Mouse (Mus musculus) embryonic facial prominence, embryonic 10.5 days (tissue): ENCODE measurements around the gene Gfral. TPM values are rescaled to one million over a fixed set of nuclear protein-coding genes. Genes with fewer than 3 reads are reported as not detected.
"Not testable (repeated sequence)": the region's sequence is repeated elsewhere in the genome, so short reads cannot be mapped to it uniquely, and the experiment has no call there.

Source experiments
- DNase-seq: peaks from one replicate; pipeline ENCODE4 v3.0.0-alpha.2; 2017; ENCODE audit warnings: low spot score
- H3K27ac ChIP-seq: fragments of 300-500 bp; sonication (generic); replicated peaks from 2 replicates; pipeline ENCODE4 v1.5.1; 2016; ENCODE audit warnings: mild to moderate bottlenecking
- H3K27me3 ChIP-seq: fragments of 300-500 bp; sonication (generic); replicated peaks from 2 replicates; pipeline ENCODE4 v1.6.1; 2016; ENCODE audit warnings: low read depth, mild to moderate bottlenecking; ENCODE audit not compliant: poor library complexity, severe bottlenecking
- H3K36me3 ChIP-seq: fragments of 300-500 bp; sonication (generic); replicated peaks from 2 replicates; pipeline ENCODE4 v1.6.1; 2016; ENCODE audit warnings: mild to moderate bottlenecking, moderate library complexity
- H3K4me1 ChIP-seq: fragments of 300-500 bp; sonication (generic); 2 replicates; pipeline ENCODE4 v1.6.1; 2016
- H3K4me3 ChIP-seq: fragments of 300-500 bp; sonication (generic); 2 replicates; pipeline ENCODE4 v1.5.1; 2016; ENCODE audit warnings: mild to moderate bottlenecking, moderate library complexity
- H3K9me3 ChIP-seq: fragments of 300-500 bp; sonication (generic); 2 replicates; pipeline ENCODE4 v1.6.1; 2016; ENCODE audit warnings: mild to moderate bottlenecking
- WGBS: fragments of 180-500 bp; shearing (Covaris S2); methylation state at CpG from one replicate; pipeline ENCODE4 v1.1.7; 2016; 5-methylcytosine and 5-hydroxymethylcytosine counted together
- polyA plus RNA-seq: library from polyadenylated mRNA; unstranded; fragments of >200 nt; fragmentation: Nextera tagmentation; extraction: Ambion mirVana; gene quantifications from 2 replicates; pipeline ENCODE4 v1.2.1, GENCODE M21; 2016

The Gfral gene
- polyA plus RNA-seq, 1 experiment from 2014 or later, result not detected

DNA sequence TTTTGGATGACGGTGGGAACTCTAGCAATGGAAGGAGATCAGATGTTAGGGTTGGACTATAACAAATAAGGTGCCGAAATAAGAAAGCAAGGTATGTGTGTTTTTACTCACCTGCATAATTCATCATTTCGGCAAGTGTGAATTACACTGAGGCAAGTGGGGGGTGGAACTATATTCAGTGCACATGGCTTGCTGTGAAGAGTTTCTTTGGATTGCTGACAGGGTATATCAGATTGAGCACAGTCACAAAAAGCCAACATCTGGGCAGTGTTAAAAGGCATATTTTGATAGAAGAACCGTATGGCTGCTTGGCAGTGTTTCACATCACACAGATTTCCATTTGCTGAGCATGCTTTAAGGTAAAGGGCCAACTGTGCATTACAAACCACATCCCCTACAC is 16.5 kb downstream of the Gfral start:
- no peak for DNase-seq
- Histone ChIP-seq H3K36me3 (no peaks in the 10 kb centered on the region), H3K4me1 (no peaks in the 10 kb centered on the region), H3K27me3 (no peaks in the 10 kb centered on the region), H3K27ac (no peak overlapping the region), H3K4me3 (no peak overlapping the region), H3K9me3 (no peaks in the 10 kb centered on the region)
- 88% methylated on average over 4 of the region's 4 CpGs for WGBS

DNA sequence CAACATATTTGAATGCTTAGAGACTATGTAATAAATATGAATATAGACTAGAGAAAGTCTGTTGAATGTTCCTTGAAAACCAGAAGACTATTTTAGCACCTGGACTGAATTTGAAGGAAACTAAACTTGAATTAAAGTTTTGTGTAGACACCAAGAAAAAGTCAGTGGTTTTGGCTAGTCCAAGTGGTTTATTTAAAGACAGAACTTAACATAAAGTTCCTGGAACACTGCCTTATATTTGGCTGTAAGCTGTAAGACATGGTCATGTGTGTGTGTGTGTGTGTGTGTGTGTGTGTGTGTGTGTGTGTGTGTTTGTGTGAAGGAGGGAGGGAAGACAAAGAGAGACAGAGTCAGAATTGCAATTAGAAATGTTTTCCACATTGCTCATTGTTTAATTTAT is 34.2 kb downstream of the Gfral start:
- no peak overlapping the region for H3K4me3 ChIP-seq
- DNase-seq, result no peak
- H3K4me1 ChIP-seq, result no peaks in the 10 kb centered on the region
- no peaks in the 10 kb centered on the region for H3K9me3 ChIP-seq
- no peak overlapping the region for H3K27ac ChIP-seq
- no peaks in the 10 kb centered on the region for H3K27me3 ChIP-seq
- no peaks in the 10 kb centered on the region for H3K36me3 ChIP-seq

DNA sequence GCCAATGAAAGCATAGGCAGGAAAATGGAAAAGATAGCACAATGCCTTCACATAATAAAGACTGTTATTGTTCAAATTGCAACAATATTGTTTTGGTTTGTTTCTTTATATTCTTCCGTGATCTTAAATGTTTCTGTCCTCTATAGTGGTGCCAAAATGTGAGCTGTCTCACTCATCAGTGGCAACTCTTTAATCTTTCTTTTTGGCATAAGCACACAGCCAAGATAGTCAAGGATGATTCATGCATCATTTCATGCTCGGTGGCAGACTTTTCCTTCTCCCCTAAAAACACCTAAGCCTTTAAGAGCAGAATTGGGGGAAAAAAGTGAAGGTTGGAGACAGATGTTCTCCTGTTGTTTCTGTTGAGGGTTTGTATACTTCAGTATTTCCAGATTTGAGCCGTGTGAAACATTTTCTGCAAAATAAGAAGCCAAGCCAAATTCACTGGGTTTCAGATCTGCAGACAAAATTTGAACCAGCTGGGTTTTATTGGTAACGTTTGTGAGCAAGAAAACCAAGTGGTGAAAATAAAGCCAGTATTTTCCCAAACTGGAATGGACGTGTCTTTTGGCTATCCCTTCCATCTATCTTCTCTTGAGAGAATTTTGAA is 40.7 kb downstream of the Gfral start:
- no peaks in the 10 kb centered on the region for H3K4me1 ChIP-seq
- no peak for DNase-seq
- 70% methylated on average over 5 of the region's 5 CpGs for WGBS
- H3K4me3 ChIP-seq, result no peak overlapping the region
- H3K36me3 ChIP-seq, result no peaks in the 10 kb centered on the region
- H3K27me3 ChIP-seq, result no peaks in the 10 kb centered on the region
- no peaks in the 10 kb centered on the region for H3K9me3 ChIP-seq
- no peak overlapping the region for H3K27ac ChIP-seq

DNA sequence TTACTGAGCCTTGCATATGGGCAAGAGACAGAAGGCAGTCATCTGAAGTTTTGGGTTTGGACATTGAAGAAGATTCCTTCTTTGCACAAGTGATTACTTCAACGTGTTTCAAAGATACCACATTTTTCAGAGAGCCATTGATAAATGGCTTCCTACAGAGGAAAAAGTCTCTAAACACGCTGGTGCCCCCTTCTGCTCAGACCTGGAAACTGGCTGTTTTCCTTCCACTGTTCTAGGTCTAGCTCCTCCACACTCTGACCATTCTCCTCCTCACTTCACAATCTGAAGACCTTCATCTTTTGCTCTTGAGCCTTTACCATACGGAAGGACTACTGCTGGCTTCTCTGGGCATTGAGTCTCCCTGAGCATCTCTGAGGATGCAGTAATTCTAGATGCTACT is 45.1 kb downstream of the Gfral start:
- Histone ChIP-seq H3K9me3 (no peaks in the 10 kb centered on the region), H3K4me1 (no peaks in the 10 kb centered on the region), H3K27me3 (no peaks in the 10 kb centered on the region), H3K4me3 (no peak overlapping the region), H3K36me3 (no peaks in the 10 kb centered on the region), H3K27ac (no peak overlapping the region)
- DNase-seq, result no peak
- WGBS, result 52% methylated on average over 3 of the region's 3 CpGs

- no peaks in the 10 kb centered on the region for H3K36me3 ChIP-seq
- DNase-seq, result no peak
- H3K4me1 ChIP-seq, result no peaks in the 10 kb centered on the region
- WGBS, result 60% methylated on average over 8 of the region's 8 CpGs
- H3K27ac ChIP-seq, result no peak overlapping the region
- H3K4me3 ChIP-seq, result no peak overlapping the region
- no peaks in the 10 kb centered on the region for H3K27me3 ChIP-seq
- H3K9me3 ChIP-seq, result no peaks in the 10 kb centered on the region
Measured at GRCm38 (mm10) chr9:76162446-76162845, 51.0 kb downstream of the Gfral start.

DNA sequence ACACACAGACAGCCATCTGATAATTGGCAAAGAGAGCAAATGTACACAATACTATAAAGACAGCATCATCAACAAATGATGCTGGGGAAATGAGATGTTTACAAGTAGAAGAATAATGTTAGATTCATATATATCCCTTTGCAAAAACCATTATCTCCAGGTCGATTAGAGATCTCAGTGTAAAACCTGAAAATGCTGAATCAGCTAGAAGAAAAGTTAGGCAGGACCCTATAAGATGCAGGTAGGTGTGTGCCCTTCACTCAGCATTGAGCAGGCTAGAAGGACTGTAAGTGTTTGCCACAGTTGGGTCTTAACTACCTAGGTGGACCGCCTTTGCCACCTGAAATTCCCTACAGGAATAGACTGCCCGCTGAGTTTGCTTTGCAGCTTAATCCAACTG is 67.9 kb downstream of the Gfral start:
- Histone ChIP-seq H3K27me3 (no peaks in the 10 kb centered on the region), H3K4me1 (0 out of 2 replicates have a peak, but pooled peaks cover 2% of the 10 kb centered on the region), H3K27ac (no peak overlapping the region), H3K36me3 (no peaks in the 10 kb centered on the region), H3K4me3 (no peak overlapping the region), H3K9me3 (no peaks in the 10 kb centered on the region)
- DNase-seq, result no peak
- 68% methylated on average over 3 of the region's 3 CpGs for WGBS

- Histone ChIP-seq H3K9me3 (no peaks in the 10 kb centered on the region), H3K27ac (no peak overlapping the region), H3K27me3 (no peaks in the 10 kb centered on the region), H3K4me1 (0 out of 2 replicates have a peak, but pooled peaks cover 2% of the 10 kb centered on the region), H3K36me3 (no peaks in the 10 kb centered on the region), H3K4me3 (no peak overlapping the region)
- WGBS, result 87% methylated on average over 3 of the region's 3 CpGs
- no peak for DNase-seq
Measured at GRCm38 (mm10) chr9:76138378-76139109, 74.9 kb downstream of the Gfral start.

DNA sequence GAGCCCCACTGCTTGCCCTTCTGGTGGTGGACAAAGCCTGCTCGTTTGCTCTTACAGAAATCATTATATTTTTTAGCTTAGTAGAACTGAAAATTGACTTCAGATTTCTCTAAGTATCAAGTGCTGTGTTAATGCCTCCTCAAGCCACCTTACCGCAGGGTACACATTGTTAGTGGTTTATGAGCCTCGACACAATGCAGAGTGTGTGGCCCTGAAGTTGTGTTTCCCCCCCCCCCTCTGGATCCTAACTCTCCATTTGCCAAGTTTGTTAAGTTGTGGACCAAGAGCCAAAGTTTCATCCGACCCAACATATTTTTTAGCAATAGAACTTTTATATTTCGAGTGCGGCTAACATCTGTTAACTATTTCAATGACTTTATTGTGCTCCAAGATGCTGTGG is 79.4 kb downstream of the Gfral start:
- no peaks in the 10 kb centered on the region for H3K36me3 ChIP-seq
- H3K9me3 ChIP-seq, result no peaks in the 10 kb centered on the region
- 86% methylated on average over 6 of the region's 6 CpGs for WGBS
- DNase-seq, result no peak
- H3K27ac ChIP-seq, result no peak overlapping the region
- H3K27me3 ChIP-seq, result no peaks in the 10 kb centered on the region
- no peak overlapping the region for H3K4me3 ChIP-seq
- H3K4me1 ChIP-seq, result no peaks in the 10 kb centered on the region

DNA sequence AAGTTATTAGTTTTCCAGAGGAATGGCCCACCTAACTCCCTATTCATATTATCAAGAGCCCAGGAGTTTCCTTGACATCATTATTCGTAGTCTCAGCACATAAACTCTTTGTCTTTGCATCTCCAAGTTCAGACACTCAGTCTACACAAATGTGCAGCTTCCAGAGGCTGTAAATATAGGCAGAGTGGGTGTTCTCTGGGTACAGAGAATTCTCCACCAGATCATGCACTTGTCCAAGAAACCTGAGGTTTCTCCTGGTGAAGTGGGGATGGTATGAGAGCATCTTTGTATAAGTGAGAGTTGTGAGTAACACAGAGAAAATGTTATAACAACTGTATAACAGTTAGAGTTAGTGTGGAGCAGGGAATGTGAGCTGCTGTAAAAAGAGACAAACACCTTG is 84.1 kb downstream of the Gfral start:
- H3K4me3 ChIP-seq, result no peak overlapping the region
- 81% methylated on average over 1 of the region's 1 CpGs for WGBS
- no peaks in the 10 kb centered on the region for H3K27me3 ChIP-seq
- H3K27ac ChIP-seq, result no peak overlapping the region
- no peaks in the 10 kb centered on the region for H3K9me3 ChIP-seq
- H3K36me3 ChIP-seq, result no peaks in the 10 kb centered on the region
- DNase-seq, result no peak
- H3K4me1 ChIP-seq, result no peaks in the 10 kb centered on the region

GRCm38 (mm10) chr9:76124249-76124648 is 89.2 kb downstream of the Gfral start:
- H3K27ac ChIP-seq, result no peak overlapping the region
- no peak for DNase-seq
- no peaks in the 10 kb centered on the region for H3K9me3 ChIP-seq
- no peaks in the 10 kb centered on the region for H3K27me3 ChIP-seq
- WGBS, result 81% methylated on average over 4 of the region's 4 CpGs
- no peaks in the 10 kb centered on the region for H3K4me1 ChIP-seq
- H3K36me3 ChIP-seq, result no peaks in the 10 kb centered on the region
- no peak overlapping the region for H3K4me3 ChIP-seq

DNA sequence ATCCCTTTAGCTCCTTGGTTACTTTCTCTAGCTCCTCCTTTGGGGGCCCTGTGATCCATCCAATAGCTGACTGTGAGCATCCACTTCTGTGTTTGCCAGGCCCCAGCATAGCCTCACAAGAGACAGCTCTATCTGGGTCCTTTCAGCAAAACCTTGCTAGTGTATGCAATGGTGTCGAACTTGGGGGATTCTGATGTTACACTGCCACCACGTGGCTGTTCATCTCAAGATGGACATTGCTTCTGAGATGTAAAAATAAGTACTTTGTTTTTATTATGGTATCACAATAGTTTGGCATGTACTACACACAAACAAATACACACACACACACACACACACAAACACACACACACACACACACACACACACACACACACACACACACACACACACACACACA is 90.6 kb downstream of the Gfral start:
- not testable (repeated sequence) for H3K36me3 ChIP-seq, H3K4me1 ChIP-seq, H3K27ac ChIP-seq, H3K27me3 ChIP-seq, H3K4me3 ChIP-seq, H3K9me3 ChIP-seq
- 6% methylated on average over 2 of the region's 2 CpGs for WGBS
- DNase-seq, result peak; percentile 58
